Mouse (Mus musculus): ENCODE data around the gene A4galt.
"Not testable (repeated sequence)": the region's sequence is repeated elsewhere in the genome, so short reads cannot be mapped to it uniquely, and the experiment has no call there.

- not testable (repeated sequence) for TF ChIP-seq CTCF (IDR thresholded peaks at IDR 0.05 in 2 of 3, conservative IDR thresholded peaks at IDR 0.05 in 1 of 3; ENCODE audit: control insufficient read depth in 1 of 3, insufficient read depth in 1 of 3, low read depth in 2 of 3, low read length in 3 of 3, poor library complexity in 1 of 3, severe bottlenecking in 1 of 3); KAT2A (conservative IDR thresholded peaks at IDR 0.05; ENCODE audit: low read depth, low read length); MXI1 (IDR thresholded peaks at IDR 0.05; ENCODE audit: low read depth, low read length); MAFK (IDR thresholded peaks at IDR 0.05; ENCODE audit: borderline replicate concordance, low read depth, low read length); SMC3 (IDR thresholded peaks at IDR 0.05; ENCODE audit: low read depth, low read length); POLR2A (IDR thresholded peaks at IDR 0.05; ENCODE audit: control insufficient read depth in 1 of 2, insufficient read depth in 1 of 2, low read depth in 1 of 2, low read length in 2 of 2, poor library complexity in 1 of 2); TCF12 (IDR thresholded peaks at IDR 0.05; ENCODE audit: low read depth, low read length); GATA1 (IDR thresholded peaks at IDR 0.05; ENCODE audit: low read depth, low read length); JUND (IDR thresholded peaks at IDR 0.05; ENCODE audit: low read depth, low read length); GABPA (IDR thresholded peaks at IDR 0.05; ENCODE audit: low read depth, low read length); CHD1 (IDR thresholded peaks at IDR 0.05; ENCODE audit: low read depth, low read length)
Observed at GRCm38 (mm10) chr15:83269985-83270384, 18.4 kb upstream of the A4galt start.

Measured in MEL (cell line).